Mouse (Mus musculus) stomach, postnatal 0 days (tissue): Measurements from ENCODE around the gene Gm7029.

ENCODE experiments used
- CTCF ChIP-seq: IDR thresholded peaks from 2 replicates; pipeline ENCODE4 v1.5.1; 2016; ENCODE audit warnings: antibody characterized with exemption, low read depth, mild to moderate bottlenecking, moderate library complexity
- EP300 ChIP-seq: optimal IDR thresholded peaks from 2 replicates; pipeline ENCODE3; 2016; ENCODE audit warnings: antibody characterized with exemption

- TF ChIP-seq CTCF (peak; percentile 83), EP300 (no peak)
These were observed 23.6 kb downstream of the Gm7029 start for GRCm38 (mm10) chr17:33897114-33897794.
